Mouse (Mus musculus): Measurements from ENCODE around the gene B3gntl1.
"Not testable (repeated sequence)": the region's sequence is repeated elsewhere in the genome, so short reads cannot be mapped to it uniquely, and the experiment has no call there.

Gene B3gntl1

GRCm38 (mm10) chr11:121683243-121683642, 10.3 kb upstream of the B3gntl1 start:
- DNase-seq (ENCODE audit: low spot score), result no peak

GRCm38 (mm10) chr11:121680750-121681149, 7.8 kb upstream of the B3gntl1 start:
- DNase-seq (ENCODE audit: low spot score), result no peak

- no peak for DNase-seq (ENCODE audit: low spot score)
These were observed 6.6 kb upstream of the B3gntl1 start for GRCm38 (mm10) chr11:121679581-121679980.

GRCm38 (mm10) chr11:121676836-121677235, 3.9 kb upstream of the B3gntl1 start:
- no peak for DNase-seq (ENCODE audit: low spot score)

GRCm38 (mm10) chr11:121673629-121674028, 676 bp upstream of the B3gntl1 start:
- DNase-seq (ENCODE audit: low spot score), result no peak

- DNase-seq (ENCODE audit: low spot score), result no peak
These were observed 502 bp downstream of the B3gntl1 start for GRCm38 (mm10) chr11:121672312-121672989.

- DNase-seq (ENCODE audit: low spot score), result no peak
These were observed 2.0 kb downstream of the B3gntl1 start for GRCm38 (mm10) chr11:121670926-121671325.

- no peak for DNase-seq (ENCODE audit: low spot score)
These were observed 4.2 kb downstream of the B3gntl1 start for GRCm38 (mm10) chr11:121668776-121669175.

GRCm38 (mm10) chr11:121667541-121667940, 5.4 kb downstream of the B3gntl1 start:
- DNase-seq (ENCODE audit: low spot score), result no peak

- no peak for DNase-seq (ENCODE audit: low spot score)
These were observed 11.8 kb downstream of the B3gntl1 start for GRCm38 (mm10) chr11:121661116-121661515.

- not testable (repeated sequence) for DNase-seq (ENCODE audit: low spot score)
These were observed 12.3 kb downstream of the B3gntl1 start for GRCm38 (mm10) chr11:121660604-121661003.

- DNase-seq (ENCODE audit: low spot score), result no peak
These were observed 14.8 kb downstream of the B3gntl1 start for GRCm38 (mm10) chr11:121658151-121658550.

- no peak for DNase-seq (ENCODE audit: low spot score)
These were observed 17.0 kb downstream of the B3gntl1 start for GRCm38 (mm10) chr11:121655807-121656511.

GRCm38 (mm10) chr11:121655166-121655806, 17.7 kb downstream of the B3gntl1 start:
- no peak for DNase-seq (ENCODE audit: low spot score)

GRCm38 (mm10) chr11:121654406-121654945, 18.5 kb downstream of the B3gntl1 start:
- no peak for DNase-seq (ENCODE audit: low spot score)

GRCm38 (mm10) chr11:121653631-121654030, 19.3 kb downstream of the B3gntl1 start:
- DNase-seq (ENCODE audit: low spot score), result no peak

- DNase-seq (ENCODE audit: low spot score), result peak; percentile 32
These were observed 20.2 kb downstream of the B3gntl1 start for GRCm38 (mm10) chr11:121652547-121653305.

- no peak for DNase-seq (ENCODE audit: low spot score)
These were observed 21.0 kb downstream of the B3gntl1 start for GRCm38 (mm10) chr11:121651983-121652382.

GRCm38 (mm10) chr11:121651556-121651955, 21.4 kb downstream of the B3gntl1 start:
- no peak for DNase-seq (ENCODE audit: low spot score)

GRCm38 (mm10) chr11:121650668-121651067, 22.3 kb downstream of the B3gntl1 start:
- DNase-seq (ENCODE audit: low spot score), result no peak

- DNase-seq (ENCODE audit: low spot score), result no peak
These were observed 23.1 kb downstream of the B3gntl1 start for GRCm38 (mm10) chr11:121649900-121650299.

GRCm38 (mm10) chr11:121648166-121648565, 24.8 kb downstream of the B3gntl1 start:
- DNase-seq (ENCODE audit: low spot score), result no peak
